Mouse (Mus musculus): Measurements from ENCODE around the gene Terf2.

DNA sequence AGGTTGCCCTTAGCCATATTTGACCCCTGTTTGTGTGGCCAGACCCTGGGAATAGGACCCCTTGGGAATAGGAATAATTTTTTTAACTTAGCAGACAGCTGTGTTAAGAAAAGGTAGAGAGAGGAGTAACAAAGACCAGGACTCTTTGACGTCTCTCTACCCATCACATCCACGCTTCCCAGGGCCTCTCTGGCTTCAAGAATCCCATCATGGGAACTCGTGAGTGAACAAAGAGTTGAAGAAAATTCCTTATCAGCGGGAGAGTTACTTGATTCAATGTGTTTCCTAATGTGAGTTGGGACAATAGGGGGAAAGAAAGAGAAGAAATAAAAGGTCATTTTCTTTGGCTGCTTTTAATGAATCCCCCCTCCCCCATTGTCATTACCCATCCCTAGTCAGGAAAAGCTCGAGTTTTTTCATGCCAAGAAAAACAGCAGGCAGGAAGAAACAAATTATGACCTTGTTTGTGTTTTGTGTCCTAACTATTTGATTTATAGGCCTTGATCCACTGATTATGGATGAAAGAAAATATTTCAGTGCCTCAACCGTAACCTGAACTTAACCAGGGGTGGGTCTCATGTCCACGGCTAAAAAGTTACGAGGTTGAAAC is 39.8 kb upstream of the Terf2 start:
- no peak for TF ChIP-seq CTCF (IDR thresholded peaks at IDR 0.05; ENCODE audit: insufficient read depth, low read depth, low read length)
- TF ChIP-seq POLR2A (IDR thresholded peaks at IDR 0.05; ENCODE audit: insufficient read depth, low read depth, low read length) = no peak

All from olfactory bulb, adult 2 months (tissue).